Mouse (Mus musculus) adrenal gland, postnatal 4 days (tissue): ENCODE results near the gene Fabp3. TPM values are rescaled to one million over a fixed set of nuclear protein-coding genes. Genes with fewer than 3 reads are reported as not detected.
A peak's percentile ranks its signal among the peaks of the same experiment; 100 is the strongest.

ENCODE experiments used
- DNase-seq, 2 experiments: peaks; one replicate each; pipeline ENCODE4 v3.0.0; 2021 to 2022; ENCODE audit warnings: low spot score in 2 of 2, mixed read lengths in 2 of 2
- total RNA-seq, 2 experiments: library from RNA; stranded (reverse); gene quantifications; 2 replicates each; pipeline ENCODE4 v1.2.3; 2021

The Fabp3 gene
- total RNA-seq, 2 experiments from 2014 or later, result 27.0 to 37.9 TPM

GRCm38 (mm10) chr4:130323165-130323564 lies 14.8 kb downstream of the Fabp3 start:
- DNase-seq, result no peak

GRCm38 (mm10) chr4:130323607-130324006 lies 15.2 kb downstream of the Fabp3 start:
- DNase-seq, result no peak

GRCm38 (mm10) chr4:130325446-130325845 lies 17.1 kb downstream of the Fabp3 start:
- no peak for DNase-seq

GRCm38 (mm10) chr4:130327366-130327765 lies 19.0 kb downstream of the Fabp3 start:
- DNase-seq, result no peak

GRCm38 (mm10) chr4:130335867-130336266 lies 27.5 kb downstream of the Fabp3 start:
- no peak for DNase-seq

GRCm38 (mm10) chr4:130341691-130342090 lies 33.3 kb downstream of the Fabp3 start:
- DNase-seq, result peak in 1 of 2 experiments; percentile 19

GRCm38 (mm10) chr4:130349666-130350065 lies 41.3 kb downstream of the Fabp3 start:
- DNase-seq, result no peak

- no peak for DNase-seq
These were observed 42.5 kb downstream of the Fabp3 start for GRCm38 (mm10) chr4:130350690-130351422.

- no peak for DNase-seq
These were observed 44.2 kb downstream of the Fabp3 start for GRCm38 (mm10) chr4:130352588-130352987.

GRCm38 (mm10) chr4:130357946-130358345 lies 49.6 kb downstream of the Fabp3 start:
- DNase-seq, result no peak

- DNase-seq, result peak; percentile 97 to 99
These were observed 51.3 kb downstream of the Fabp3 start, which contains the start of the genes Zcchc17 and Snrnp40 for GRCm38 (mm10) chr4:130359486-130360237. Gene Zcchc17 (minus strand): TSS chr4:130359943. Gene Snrnp40 (plus strand): TSS chr4:130360132.

GRCm38 (mm10) chr4:130360238-130360590 lies 51.8 kb downstream of the Fabp3 start:
- DNase-seq, result no peak

Other genes with a start within 250 kb of the Fabp3 start
- 10 to 100 TPM; 63.6 to 65.1 TPM for gene Pef1, start 206.0 kb upstream of the Fabp3 start, total RNA-seq
- 1 to 10 TPM; 1.2 to 1.8 TPM for gene Hcrtr1, start 169.2 kb upstream of the Fabp3 start, total RNA-seq
- gene Tinagl1, start 133.5 kb upstream of the Fabp3 start, total RNA-seq, result 10 to 100 TPM; 70.0 to 74.0 TPM
- not detected for gene Gm853, start 86.2 kb upstream of the Fabp3 start, total RNA-seq
- gene Serinc2, start 29.4 kb upstream of the Fabp3 start, total RNA-seq, result 1 to 10 TPM; 2.5 to 4.2 TPM
- gene Gm10570, start 79 bp downstream of the Fabp3 start, total RNA-seq, result not detected
- 10 to 100 TPM; 32.3 to 34.9 TPM for gene Zcchc17, start 51.3 kb downstream of the Fabp3 start, total RNA-seq
- 10 to 100 TPM; 56.5 to 61.0 TPM for gene Snrnp40, start 51.5 kb downstream of the Fabp3 start, total RNA-seq